Mouse (Mus musculus) limb, embryonic 14.5 days (tissue): ENCODE data around the gene Avil. TPM values are rescaled to one million over a fixed set of nuclear protein-coding genes. Genes with fewer than 3 reads are reported as not detected.

ENCODE experiments used
- ATAC-seq: fragments of 200-750 bp; cut with Nextera tagmentation; 2 replicates; pipeline ENCODE4 v1.8.0; 2017; ENCODE audit warnings: low read depth, moderate number of reproducible peaks, moderate TSS enrichment; ENCODE audit not compliant: low FRiP score
- DNase-seq: peaks from one replicate; pipeline ENCODE4 v3.0.0-alpha.2; 2015; ENCODE audit warnings: low spot score
- H3K27ac ChIP-seq: fragments of 300-500 bp; sonication (generic); replicated peaks from 2 replicates; pipeline ENCODE4 v1.5.1; 2014; ENCODE audit warnings: low read depth, mild to moderate bottlenecking, low read length, moderate library complexity, mixed read lengths
- H3K27me3 ChIP-seq: fragments of 300-500 bp; sonication (generic); 2 replicates; pipeline ENCODE4 v1.6.1; 2014; ENCODE audit warnings: low read length, mixed read lengths; ENCODE audit not compliant: control insufficient read depth, insufficient read depth
- H3K36me3 ChIP-seq: fragments of 300-500 bp; sonication (generic); 2 replicates; pipeline ENCODE4 v1.6.1; 2014; ENCODE audit warnings: mild to moderate bottlenecking, low read length, moderate library complexity, mixed read lengths; ENCODE audit not compliant: control insufficient read depth, insufficient read depth
- H3K4me1 ChIP-seq: fragments of 300-500 bp; sonication (generic); 2 replicates; pipeline ENCODE4 v1.6.1; 2014; ENCODE audit warnings: antibody characterized with exemption, low read length, mixed read lengths; ENCODE audit not compliant: control insufficient read depth, insufficient read depth
- H3K4me2 ChIP-seq: fragments of 300-500 bp; sonication (generic); replicated peaks from 2 replicates; pipeline ENCODE4 v1.6.1; 2014; ENCODE audit warnings: low read depth, mild to moderate bottlenecking, low read length, moderate library complexity; ENCODE audit not compliant: severe bottlenecking
- H3K4me3 ChIP-seq: fragments of 300-500 bp; sonication (generic); replicated peaks from 2 replicates; pipeline ENCODE4 v1.5.1; 2014; ENCODE audit warnings: low read length
- H3K9ac ChIP-seq: fragments of 300-500 bp; sonication (generic); 2 replicates; pipeline ENCODE4 v1.6.1; 2014; ENCODE audit warnings: mild to moderate bottlenecking, low read depth, low read length, moderate library complexity; ENCODE audit not compliant: severe bottlenecking
- H3K9me3 ChIP-seq: fragments of 300-500 bp; sonication (generic); 2 replicates; pipeline ENCODE4 v1.6.1; 2016; ENCODE audit warnings: low read length; ENCODE audit not compliant: control insufficient read depth
- POLR2A ChIP-seq: fragments of 200-500 bp; IDR thresholded peaks from 2 replicates; pipeline ENCODE4 v1.8.0; 2012; ENCODE audit warnings: inconsistent platforms, mild to moderate bottlenecking, moderate library complexity, borderline replicate concordance; ENCODE audit not compliant: insufficient read depth, insufficient read length; ENCODE audit errors: extremely low read depth
- WGBS: fragments of 180-500 bp; shearing (Covaris S2); extraction: QIAGEN DNeasy Blood & Tissue Kit; methylation state at CpG from one replicate; pipeline ENCODE4 v1.1.7; 2014; 5-methylcytosine and 5-hydroxymethylcytosine counted together
- polyA plus RNA-seq, 2 experiments: library from polyadenylated mRNA; depleted of rRNA in 1 of 2; stranded (reverse) in 1 of 2; unstranded in 1 of 2; fragments of >200 nt; fragmentation: Nextera tagmentation in 1 of 2; extraction: Ambion mirVana in 1 of 2; gene quantifications; 2 replicates each; pipeline versions ENCODE4 v1.2.1 to v1.2.3; 2012 to 2014

Avil gene
- polyA plus RNA-seq, 2 experiments, result 0.28 to 0.45 TPM

GRCm38 (mm10) chr10:126986541-126986961 lies 14.0 kb upstream of the Avil start:
- no peak overlapping the region for H3K4me3 ChIP-seq
- H3K4me1 ChIP-seq, result peaks cover 81% of the 10 kb centered on the region
- H3K27ac ChIP-seq, result peak overlapping the region; percentile 79
- H3K36me3 ChIP-seq, result peaks cover 19% of the 10 kb centered on the region
- DNase-seq, result peak; percentile 87
- WGBS, result 36% methylated on average over 4 of the region's 4 CpGs
- H3K4me2 ChIP-seq, result peak overlapping the region; percentile 28
- no peaks in the 10 kb centered on the region for H3K9me3 ChIP-seq
- ATAC-seq, result peak; percentile 70
- no peak overlapping the region for H3K9ac ChIP-seq
- H3K27me3 ChIP-seq, result no peaks in the 10 kb centered on the region
- no peak for TF ChIP-seq POLR2A

- DNase-seq (no peak), ATAC-seq (no peak)
- Histone ChIP-seq H3K9me3 (no peaks in the 10 kb centered on the region), H3K4me2 (0 out of 2 replicates have a peak overlapping the region, but pooled peaks have one; percentile 28), H3K9ac (peak overlapping the region; percentile 16; the same call in 1 of the 2 replicates), H3K4me1 (peaks cover 72% of the 10 kb centered on the region), H3K27me3 (no peaks in the 10 kb centered on the region), H3K4me3 (no peak overlapping the region), H3K36me3 (peaks cover 26% of the 10 kb centered on the region), H3K27ac (peak overlapping the region; percentile 79)
- WGBS, result 56% methylated on average over 8 of the region's 8 CpGs
- TF ChIP-seq POLR2A, result no peak
These were observed 13.1 kb upstream of the Avil start for GRCm38 (mm10) chr10:126987183-126988118.

GRCm38 (mm10) chr10:126988513-126989165 lies 11.9 kb upstream of the Avil start:
- Histone ChIP-seq H3K9me3 (no peaks in the 10 kb centered on the region), H3K9ac (no peak overlapping the region; the same call in 1 of the 2 replicates), H3K4me1 (peaks cover 60% of the 10 kb centered on the region), H3K27ac (no peak overlapping the region; the same call in 1 of the 2 replicates), H3K4me2 (no peak overlapping the region), H3K27me3 (no peaks in the 10 kb centered on the region), H3K36me3 (peaks cover 34% of the 10 kb centered on the region), H3K4me3 (no peak overlapping the region)
- no peak for TF ChIP-seq POLR2A
- 57% methylated on average over 5 of the region's 5 CpGs for WGBS
- no peak for ATAC-seq
- DNase-seq, result no peak

GRCm38 (mm10) chr10:126990313-126991056 lies 10.0 kb upstream of the Avil start:
- Histone ChIP-seq H3K27me3 (no peaks in the 10 kb centered on the region), H3K36me3 (peaks cover 45% of the 10 kb centered on the region), H3K4me1 (peaks cover 43% of the 10 kb centered on the region), H3K4me3 (no peak overlapping the region), H3K9me3 (no peaks in the 10 kb centered on the region), H3K4me2 (no peak overlapping the region), H3K9ac (no peak overlapping the region), H3K27ac (no peak overlapping the region)
- peak; percentile 88 for DNase-seq
- WGBS, result 58% methylated on average over 7 of the region's 7 CpGs
- no peak for TF ChIP-seq POLR2A
- ATAC-seq, result peak; percentile 56

- DNase-seq, result no peak
- H3K4me2 ChIP-seq, result no peak overlapping the region
- H3K4me3 ChIP-seq, result no peak overlapping the region
- peaks cover 53% of the 10 kb centered on the region for H3K36me3 ChIP-seq
- TF ChIP-seq POLR2A, result no peak
- WGBS, result 40% methylated on average over 3 of the region's 3 CpGs
- H3K9me3 ChIP-seq, result no peaks in the 10 kb centered on the region
- H3K4me1 ChIP-seq, result peaks cover 31% of the 10 kb centered on the region
- H3K27me3 ChIP-seq, result no peaks in the 10 kb centered on the region
- no peak overlapping the region for H3K27ac ChIP-seq
- no peak for ATAC-seq
- H3K9ac ChIP-seq, result no peak overlapping the region
These were observed 8.8 kb upstream of the Avil start for GRCm38 (mm10) chr10:126991676-126992075.
